Comparison of ENCODE assay signal across 15 mouse cellular contexts in genomic region chr3:19055961-19056360, GRCm38 (mm10).
DNase-seq lines count a peak whose midpoint lies in the region; TF ChIP-seq lines count a peak whose summit lies in the region.
"Had no signal": no experiment of that assay in that cellular context is flagged by ENCODE, and none has a peak within 500 bp of the region (broad histone marks: within the 10 kb centered on the region; RNA-seq: fewer than 3 reads in every experiment).

No protein-coding gene starts in this region.

- DNase-seq in heart, adult 8-10 months (ENCODE audit: low spot score) = peak; percentile 19
- DNase-seq in heart, postnatal 25 days (ENCODE audit: low spot score) = no peak
- peak; percentile 26 for DNase-seq in layer of hippocampus, adult 9-10 months (ENCODE audit: low spot score)
- DNase-seq in layer of hippocampus, adult 11-12 months (ENCODE audit: low spot score) = no peak
- DNase-seq in brain, adult 2 months (ENCODE audit: low read depth, low spot score) = peak; percentile 75
- peak; percentile 14 for DNase-seq in brain, embryonic 14.5 days (ENCODE audit: low read depth)
- no peak for DNase-seq in cerebellum, adult 11-12 months
- DNase-seq: adrenal gland, adult 2 months; adrenal gland, postnatal 25 days; cerebellum, adult 11 months; cerebellum, adult 9-10 months; cerebellum, postnatal 25 days; gastrocnemius, postnatal 14 days; heart, adult 2 months; heart, postnatal 36 days had no signal

- no peak for TF ChIP-seq CTCF in brain, embryonic 14.5 days (IDR thresholded peaks at IDR 0.05; ENCODE audit: borderline replicate concordance, extremely low read depth, insufficient read depth, insufficient read length)

- no peak for TF ChIP-seq POLR2A in brain, embryonic 14.5 days (IDR thresholded peaks at IDR 0.05; ENCODE audit: borderline replicate concordance, extremely low read depth, insufficient read depth, insufficient read length, poor library complexity, severe bottlenecking)

- intact Hi-C loops in heart, postnatal 25 days (cut with DNase I) = no loop called here

Comparison
In these comparisons a context has a peak if more than half of its experiments do, and no peak if none do; other contexts are left out.
1. DNase-seq: peak in heart, adult 8-10 months (single experiment), layer of hippocampus, adult 9-10 months (single experiment), brain, adult 2 months (single experiment) and brain, embryonic 14.5 days (single experiment); none in heart, postnatal 25 days (single experiment), layer of hippocampus, adult 11-12 months (single experiment) and cerebellum, adult 11-12 months (single experiment).